Mouse (Mus musculus): ENCODE measurements around the gene Zfp12. TPM values are rescaled to one million over a fixed set of nuclear protein-coding genes. Genes with fewer than 3 reads are reported as not detected.

Zfp12 gene
- total RNA-seq, 2 experiments from 2014 or later = 31.4 to 32.9 TPM

- DNase-seq (ENCODE audit: extremely low spot score in 1 of 2, low spot score in 2 of 2) = no peak
- no peak for TF ChIP-seq CTCF (IDR thresholded peaks at IDR 0.05)
- intact Hi-C loops (cut with DNase I) = loop anchor here (5.0 kb wide), 1 partner anchor 45 kb away; no protein-coding TSS in a partner anchor
- no peak overlapping the region for H3K4me3 ChIP-seq
- no peak overlapping the region for H3K27ac ChIP-seq
Measured at GRCm38 (mm10) chr5:143252039-143252438, 17.1 kb downstream of the Zfp12 start.

GRCm38 (mm10) chr5:143252791-143253185 lies 17.8 kb downstream of the Zfp12 start:
- no peak for DNase-seq (ENCODE audit: extremely low spot score in 1 of 2, low spot score in 2 of 2)
- no peak for TF ChIP-seq CTCF (IDR thresholded peaks at IDR 0.05)
- H3K4me3 ChIP-seq = peak overlapping the region; percentile 39
- intact Hi-C loops (cut with DNase I) = loop anchor here (5.0 kb wide), 1 partner anchor 45 kb away; no protein-coding TSS in a partner anchor
- no peak overlapping the region for H3K27ac ChIP-seq

- intact Hi-C loops (cut with DNase I) = loop anchor here (5.0 kb wide), 1 partner anchor 44 kb away; no protein-coding TSS in a partner anchor
- Histone ChIP-seq H3K27ac (peak overlapping the region; percentile 59), H3K4me3 (peak overlapping the region; percentile 39)
- TF ChIP-seq CTCF (IDR thresholded peaks at IDR 0.05) = no peak
- peak in 1 of 2 experiments; percentile 30 for DNase-seq (ENCODE audit: extremely low spot score in 1 of 2, low spot score in 2 of 2)
Measured at GRCm38 (mm10) chr5:143253186-143253880, 18.4 kb downstream of the Zfp12 start.

GRCm38 (mm10) chr5:143253881-143254486 lies 19.0 kb downstream of the Zfp12 start:
- intact Hi-C loops (cut with DNase I) = loop anchor here (5.0 kb wide), 1 partner anchor 43 kb away; no protein-coding TSS in a partner anchor
- peak; percentile 28 to 64 for DNase-seq (ENCODE audit: extremely low spot score in 1 of 2, low spot score in 2 of 2)
- no peak for TF ChIP-seq CTCF (IDR thresholded peaks at IDR 0.05)
- H3K27ac ChIP-seq = no peak overlapping the region; the same call in 1 of the 2 replicates
- H3K4me3 ChIP-seq = peak overlapping the region; percentile 39

GRCm38 (mm10) chr5:143254487-143255130 lies 19.6 kb downstream of the Zfp12 start:
- no peak overlapping the region for H3K27ac ChIP-seq
- intact Hi-C loops (cut with DNase I) = loop anchor here (5.0 kb wide), 1 partner anchor 43 kb away; no protein-coding TSS in a partner anchor
- no peak overlapping the region; the same call in 1 of the 2 replicates for H3K4me3 ChIP-seq
- no peak for DNase-seq (ENCODE audit: extremely low spot score in 1 of 2, low spot score in 2 of 2)
- TF ChIP-seq CTCF (IDR thresholded peaks at IDR 0.05) = no peak

GRCm38 (mm10) chr5:143255131-143255519 lies 20.2 kb downstream of the Zfp12 start:
- TF ChIP-seq CTCF (IDR thresholded peaks at IDR 0.05) = no peak
- H3K4me3 ChIP-seq = no peak overlapping the region

GRCm38 (mm10) chr5:143255802-143256201 lies 20.8 kb downstream of the Zfp12 start:
- H3K4me3 ChIP-seq = no peak overlapping the region
- intact Hi-C loops (cut with DNase I) = no loop called here
- H3K27ac ChIP-seq = no peak overlapping the region
- no peak for TF ChIP-seq CTCF (IDR thresholded peaks at IDR 0.05)
- DNase-seq (ENCODE audit: extremely low spot score in 1 of 2, low spot score in 2 of 2) = no peak

More at GRCm38 (mm10) chr5:143255131-143255519, 20.2 kb downstream of the Zfp12 start:
- intact Hi-C loops (cut with DNase I) = no loop called here
- peak in 1 of 2 experiments; percentile 26 for DNase-seq (ENCODE audit: extremely low spot score in 1 of 2, low spot score in 2 of 2)
- H3K27ac ChIP-seq = no peak overlapping the region

GRCm38 (mm10) chr5:143261636-143262035 lies 26.7 kb downstream of the Zfp12 start:
- Histone ChIP-seq H3K4me3 (no peak overlapping the region), H3K27ac (peak overlapping the region; percentile 81)
- intact Hi-C loops (cut with DNase I) = no loop called here
- TF ChIP-seq CTCF (IDR thresholded peaks at IDR 0.05) = no peak
- no peak for DNase-seq (ENCODE audit: extremely low spot score in 1 of 2, low spot score in 2 of 2)

- Histone ChIP-seq H3K4me3 (no peak overlapping the region), H3K27ac (no peak overlapping the region)
- intact Hi-C loops (cut with DNase I) = no loop called here
- peak in 1 of 2 experiments; percentile 27 for DNase-seq (ENCODE audit: extremely low spot score in 1 of 2, low spot score in 2 of 2)
- TF ChIP-seq CTCF (IDR thresholded peaks at IDR 0.05) = no peak
Measured at GRCm38 (mm10) chr5:143264689-143265088, 29.7 kb downstream of the Zfp12 start.

- Histone ChIP-seq H3K27ac (no peak overlapping the region), H3K4me3 (no peak overlapping the region)
- TF ChIP-seq CTCF (IDR thresholded peaks at IDR 0.05) = no peak
- intact Hi-C loops (cut with DNase I) = no loop called here
- no peak for DNase-seq (ENCODE audit: extremely low spot score in 1 of 2, low spot score in 2 of 2)
Measured at GRCm38 (mm10) chr5:143265409-143265808, 30.4 kb downstream of the Zfp12 start.

GRCm38 (mm10) chr5:143266794-143267193 lies 31.8 kb downstream of the Zfp12 start:
- intact Hi-C loops (cut with DNase I) = no loop called here
- Histone ChIP-seq H3K27ac (no peak overlapping the region), H3K4me3 (no peak overlapping the region)
- no peak for DNase-seq (ENCODE audit: extremely low spot score in 1 of 2, low spot score in 2 of 2)
- no peak for TF ChIP-seq CTCF (IDR thresholded peaks at IDR 0.05)

GRCm38 (mm10) chr5:143268985-143269362 lies 34.0 kb downstream of the Zfp12 start:
- no peak for TF ChIP-seq CTCF (IDR thresholded peaks at IDR 0.05)
- Histone ChIP-seq H3K27ac (peak overlapping the region; percentile 97), H3K4me3 (peak overlapping the region; percentile 63)
- DNase-seq (ENCODE audit: extremely low spot score in 1 of 2, low spot score in 2 of 2) = no peak
- intact Hi-C loops (cut with DNase I) = no loop called here
